Mouse (Mus musculus): ENCODE measurements around the gene Sorcs1. TPM values are rescaled to one million over a fixed set of nuclear protein-coding genes. Genes with fewer than 3 reads are reported as not detected.

Sorcs1 gene
- polyA plus RNA-seq, 1 experiment, result 18.2 TPM

DNA sequence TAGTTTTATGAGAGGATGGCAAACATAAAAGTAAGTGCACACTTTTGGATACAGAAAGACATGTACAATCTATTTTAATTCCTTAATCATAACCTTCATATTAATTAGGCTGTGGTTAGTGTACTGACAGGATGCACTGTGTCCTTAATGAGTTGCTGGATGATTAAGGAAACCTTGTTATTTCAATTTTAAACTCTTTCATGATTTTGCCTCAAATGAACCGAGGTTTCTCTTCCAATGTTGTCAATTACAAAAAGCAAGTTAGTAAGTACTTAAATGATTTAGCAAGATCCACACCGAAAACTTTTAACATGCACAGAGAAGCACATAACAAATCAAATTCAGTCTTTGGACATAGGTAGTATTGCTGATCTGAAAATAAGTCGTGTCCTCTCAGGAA, 341.7 kb downstream of the Sorcs1 start:
- no peak for DNase-seq (ENCODE audit: low read depth)
- TF ChIP-seq POLR2A (IDR thresholded peaks at IDR 0.05; ENCODE audit: borderline replicate concordance, extremely low read depth, insufficient read depth, insufficient read length, poor library complexity, severe bottlenecking), result no peak
- no peak for TF ChIP-seq CTCF (IDR thresholded peaks at IDR 0.05; ENCODE audit: borderline replicate concordance, extremely low read depth, insufficient read depth, insufficient read length)

DNA sequence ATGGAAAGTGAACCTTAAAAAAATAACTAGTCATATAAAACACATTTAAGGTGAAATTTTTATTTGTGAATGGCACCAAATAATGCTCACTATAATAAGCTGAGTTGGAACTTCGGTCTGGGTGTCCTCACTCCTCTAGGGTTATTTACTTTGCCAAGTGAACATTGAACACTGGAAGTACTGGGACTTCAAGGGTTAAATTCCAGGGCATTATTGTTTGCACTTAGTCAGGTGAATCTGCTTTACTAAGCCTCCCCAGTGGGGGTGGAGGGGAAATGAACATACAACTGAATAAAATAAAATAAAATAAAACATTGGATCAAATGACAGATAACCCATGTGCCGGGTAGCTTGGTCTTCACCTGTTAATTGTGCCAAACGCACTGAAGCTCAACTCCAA, 347.3 kb downstream of the Sorcs1 start:
- TF ChIP-seq POLR2A (IDR thresholded peaks at IDR 0.05; ENCODE audit: borderline replicate concordance, extremely low read depth, insufficient read depth, insufficient read length, poor library complexity, severe bottlenecking) (no peak), CTCF (IDR thresholded peaks at IDR 0.05; ENCODE audit: borderline replicate concordance, extremely low read depth, insufficient read depth, insufficient read length) (no peak)

DNA sequence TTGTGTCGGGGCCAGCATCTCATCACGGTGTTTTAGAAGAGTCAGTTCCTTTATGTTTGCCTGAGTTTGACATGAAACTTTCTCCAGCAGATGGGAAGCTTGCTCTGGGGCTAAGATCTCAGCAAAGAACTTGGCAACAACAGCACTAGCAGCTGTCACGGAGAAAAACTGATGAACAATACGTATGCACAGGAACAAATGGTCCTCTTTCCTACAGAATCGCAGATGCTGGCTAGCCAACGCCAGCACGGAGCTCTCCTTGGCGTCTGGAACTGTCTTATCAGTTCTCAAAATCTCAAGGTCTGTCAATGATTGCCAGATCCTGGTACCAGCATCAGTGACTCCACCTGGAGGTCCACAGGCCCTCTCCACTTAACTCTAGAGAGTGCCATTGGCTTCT, 350.6 kb downstream of the Sorcs1 start:
- peak; percentile 45 for DNase-seq (ENCODE audit: low read depth)
- no peak for TF ChIP-seq CTCF (IDR thresholded peaks at IDR 0.05; ENCODE audit: borderline replicate concordance, extremely low read depth, insufficient read depth, insufficient read length)
- no peak for TF ChIP-seq POLR2A (IDR thresholded peaks at IDR 0.05; ENCODE audit: borderline replicate concordance, extremely low read depth, insufficient read depth, insufficient read length, poor library complexity, severe bottlenecking)

More for the DNA sequence above, 347.3 kb downstream of the Sorcs1 start:
- no peak for DNase-seq (ENCODE audit: low read depth)

DNA sequence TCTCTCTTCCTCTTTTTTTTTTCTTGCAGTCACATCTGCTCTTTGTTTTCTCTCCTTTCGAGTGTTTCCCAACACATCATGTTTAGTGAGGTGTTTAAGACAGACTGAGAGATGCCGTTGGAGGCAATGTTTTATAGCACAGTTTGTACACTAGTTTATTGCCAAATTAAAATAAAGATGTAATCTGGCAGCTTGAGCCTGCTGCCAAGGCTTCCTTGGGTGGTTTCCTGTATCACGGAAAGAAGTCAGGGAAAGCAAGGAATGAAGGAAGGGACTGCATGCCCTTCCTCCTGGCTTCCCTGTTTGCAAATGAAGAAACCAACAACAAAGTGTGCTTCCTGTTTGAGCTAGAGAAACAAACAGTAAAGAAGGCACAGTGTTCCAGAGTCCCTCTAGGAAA, 352.3 kb downstream of the Sorcs1 start:
- TF ChIP-seq CTCF (IDR thresholded peaks at IDR 0.05; ENCODE audit: borderline replicate concordance, extremely low read depth, insufficient read depth, insufficient read length) (no peak), POLR2A (IDR thresholded peaks at IDR 0.05; ENCODE audit: borderline replicate concordance, extremely low read depth, insufficient read depth, insufficient read length, poor library complexity, severe bottlenecking) (no peak)
- peak; percentile 19 for DNase-seq (ENCODE audit: low read depth)

DNA sequence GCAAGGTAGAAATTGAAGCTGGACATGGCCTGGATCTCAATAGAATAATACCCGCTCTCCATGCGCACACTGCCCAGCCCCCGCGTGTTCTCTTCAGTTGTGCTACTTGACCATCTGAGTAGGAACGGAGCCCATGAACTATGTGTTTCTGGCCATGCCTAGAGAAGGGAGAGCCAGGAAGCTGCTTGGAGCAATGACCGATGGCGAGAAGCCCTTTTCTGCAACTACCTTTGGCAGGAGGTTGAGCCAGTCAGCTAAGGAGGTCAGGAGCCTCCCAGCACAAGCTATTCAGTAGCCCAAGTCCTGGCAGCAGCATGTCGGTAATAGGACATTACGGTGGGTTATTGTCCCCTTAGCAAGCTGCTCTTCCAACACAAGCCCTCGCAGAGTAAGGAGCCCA, 352.8 kb downstream of the Sorcs1 start:
- DNase-seq (ENCODE audit: low read depth), result no peak
- TF ChIP-seq CTCF (IDR thresholded peaks at IDR 0.05; ENCODE audit: borderline replicate concordance, extremely low read depth, insufficient read depth, insufficient read length) (no peak), POLR2A (IDR thresholded peaks at IDR 0.05; ENCODE audit: borderline replicate concordance, extremely low read depth, insufficient read depth, insufficient read length, poor library complexity, severe bottlenecking) (no peak)

DNA sequence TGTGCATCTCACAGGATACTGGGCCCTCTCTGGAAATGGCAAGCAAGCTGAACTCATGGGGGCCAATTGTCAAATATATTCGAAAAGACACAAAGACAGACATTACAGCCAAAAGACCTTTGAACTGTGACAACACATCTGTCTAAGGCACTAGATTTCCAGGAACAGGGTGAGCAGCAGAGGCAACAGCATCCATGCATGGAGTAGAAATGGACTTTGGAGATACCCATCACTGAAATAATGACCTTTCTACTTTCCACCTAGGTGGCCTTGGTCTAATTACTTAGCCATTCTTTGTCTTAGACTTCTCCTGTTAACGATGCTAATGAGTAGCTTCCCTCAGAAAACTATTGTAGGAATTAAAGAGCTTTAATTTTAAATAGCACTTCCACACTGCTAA, 371.4 kb downstream of the Sorcs1 start:
- DNase-seq (ENCODE audit: low read depth), result no peak
- TF ChIP-seq CTCF (IDR thresholded peaks at IDR 0.05; ENCODE audit: borderline replicate concordance, extremely low read depth, insufficient read depth, insufficient read length) (no peak), POLR2A (IDR thresholded peaks at IDR 0.05; ENCODE audit: borderline replicate concordance, extremely low read depth, insufficient read depth, insufficient read length, poor library complexity, severe bottlenecking) (no peak)

DNA sequence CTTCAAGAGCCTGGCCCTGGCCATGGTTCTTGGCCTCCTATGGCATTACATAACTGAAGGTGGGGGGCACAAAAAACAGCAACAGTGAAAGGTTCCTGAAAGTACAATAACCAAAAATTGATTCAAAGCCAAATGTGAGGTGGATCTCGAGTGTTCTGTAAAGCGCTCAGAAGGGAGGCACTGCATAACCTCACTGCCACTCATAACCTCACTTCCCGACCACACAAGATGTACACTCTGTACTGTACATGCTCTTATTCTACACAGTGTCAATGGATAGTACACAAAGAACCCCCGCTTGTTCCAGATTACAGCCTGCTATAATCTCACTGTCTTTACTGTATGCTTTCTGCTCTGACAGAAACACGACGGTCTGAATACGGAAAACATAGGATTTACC, 384.2 kb downstream of the Sorcs1 start:
- no peak for DNase-seq (ENCODE audit: low read depth)
- no peak for TF ChIP-seq CTCF (IDR thresholded peaks at IDR 0.05; ENCODE audit: borderline replicate concordance, extremely low read depth, insufficient read depth, insufficient read length)
- TF ChIP-seq POLR2A (IDR thresholded peaks at IDR 0.05; ENCODE audit: borderline replicate concordance, extremely low read depth, insufficient read depth, insufficient read length, poor library complexity, severe bottlenecking), result no peak

DNA sequence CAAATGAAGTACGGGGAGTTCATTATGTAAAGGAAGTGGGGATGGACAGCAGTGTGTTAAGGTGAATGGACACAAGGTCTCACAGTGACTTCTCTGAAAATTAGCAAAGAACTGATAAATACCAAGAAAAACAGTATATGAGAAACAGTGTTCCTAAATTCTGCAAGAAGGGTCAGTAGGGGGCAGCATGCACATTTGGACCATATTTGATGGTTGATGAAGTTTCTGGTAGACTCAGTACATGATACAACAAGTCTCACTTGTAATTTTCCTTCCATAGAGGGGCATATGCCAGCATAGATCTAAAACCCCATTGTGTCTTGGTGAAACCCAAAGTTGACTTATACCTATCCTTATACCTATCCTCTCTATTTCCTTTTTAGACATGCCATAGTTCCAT, 414.0 kb downstream of the Sorcs1 start:
- DNase-seq (ENCODE audit: low read depth), result peak; percentile 83
- TF ChIP-seq POLR2A (IDR thresholded peaks at IDR 0.05; ENCODE audit: borderline replicate concordance, extremely low read depth, insufficient read depth, insufficient read length, poor library complexity, severe bottlenecking) (no peak), CTCF (IDR thresholded peaks at IDR 0.05; ENCODE audit: borderline replicate concordance, extremely low read depth, insufficient read depth, insufficient read length) (peak; percentile 40)

DNA sequence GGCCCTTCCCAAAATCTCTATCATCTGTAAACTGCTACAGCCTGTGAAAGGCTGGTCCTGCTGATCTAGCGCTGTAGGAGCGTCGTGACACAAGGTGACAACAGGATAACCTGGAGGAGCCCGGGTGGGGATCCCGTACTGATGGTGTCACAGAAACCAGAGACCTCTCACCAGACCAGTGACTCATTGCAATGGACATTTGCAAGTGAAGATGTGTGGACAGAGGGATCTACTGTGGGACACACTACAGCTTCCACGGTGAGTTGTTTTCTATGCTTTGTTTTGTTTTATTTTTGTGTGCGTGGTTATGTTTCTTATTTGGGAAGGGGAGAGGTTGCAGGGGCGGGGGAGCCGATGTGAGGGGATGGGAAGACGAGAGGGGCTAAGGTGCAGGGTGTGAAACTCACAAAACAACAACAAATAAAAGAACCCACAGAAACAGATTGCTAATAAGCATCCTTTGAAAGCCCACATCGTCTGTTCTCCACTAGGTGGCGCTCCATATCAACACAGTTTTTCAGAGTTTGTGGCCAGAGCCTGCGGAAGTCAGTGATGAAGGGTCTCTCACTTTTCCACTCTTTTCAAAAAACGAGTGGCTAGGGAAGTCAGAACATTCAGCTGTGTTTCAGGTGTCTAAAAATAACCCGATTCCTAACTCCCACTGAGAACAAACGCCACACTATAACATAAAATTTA, 419.6 kb downstream of the Sorcs1 start:
- TF ChIP-seq POLR2A (IDR thresholded peaks at IDR 0.05; ENCODE audit: borderline replicate concordance, extremely low read depth, insufficient read depth, insufficient read length, poor library complexity, severe bottlenecking), result no peak
- peak; percentile 89 for TF ChIP-seq CTCF (IDR thresholded peaks at IDR 0.05; ENCODE audit: borderline replicate concordance, extremely low read depth, insufficient read depth, insufficient read length)
- peak; percentile 89 for DNase-seq (ENCODE audit: low read depth)

DNA sequence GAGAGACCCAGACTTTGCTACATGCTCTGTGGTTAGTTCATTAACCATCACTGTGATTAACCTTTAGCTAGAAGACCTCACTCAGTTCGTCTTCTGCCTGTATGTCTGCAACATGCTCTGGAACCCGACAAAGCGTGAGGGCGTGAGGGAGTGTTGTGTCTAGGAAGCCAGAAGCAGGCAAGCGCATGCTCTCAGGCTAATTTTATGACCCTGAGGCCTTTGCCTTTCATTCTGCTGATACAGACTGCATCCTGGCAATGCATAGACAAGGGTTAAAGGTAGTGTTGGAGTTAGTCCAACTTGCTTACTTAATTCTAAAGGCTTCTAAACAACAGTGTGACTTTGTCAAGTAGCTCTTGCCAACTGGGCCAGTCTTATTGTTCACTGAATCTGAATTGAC, 458.0 kb downstream of the Sorcs1 start:
- DNase-seq (ENCODE audit: low read depth), result peak; percentile 63
- no peak for TF ChIP-seq CTCF (IDR thresholded peaks at IDR 0.05; ENCODE audit: borderline replicate concordance, extremely low read depth, insufficient read depth, insufficient read length)
- no peak for TF ChIP-seq POLR2A (IDR thresholded peaks at IDR 0.05; ENCODE audit: borderline replicate concordance, extremely low read depth, insufficient read depth, insufficient read length, poor library complexity, severe bottlenecking)

DNA sequence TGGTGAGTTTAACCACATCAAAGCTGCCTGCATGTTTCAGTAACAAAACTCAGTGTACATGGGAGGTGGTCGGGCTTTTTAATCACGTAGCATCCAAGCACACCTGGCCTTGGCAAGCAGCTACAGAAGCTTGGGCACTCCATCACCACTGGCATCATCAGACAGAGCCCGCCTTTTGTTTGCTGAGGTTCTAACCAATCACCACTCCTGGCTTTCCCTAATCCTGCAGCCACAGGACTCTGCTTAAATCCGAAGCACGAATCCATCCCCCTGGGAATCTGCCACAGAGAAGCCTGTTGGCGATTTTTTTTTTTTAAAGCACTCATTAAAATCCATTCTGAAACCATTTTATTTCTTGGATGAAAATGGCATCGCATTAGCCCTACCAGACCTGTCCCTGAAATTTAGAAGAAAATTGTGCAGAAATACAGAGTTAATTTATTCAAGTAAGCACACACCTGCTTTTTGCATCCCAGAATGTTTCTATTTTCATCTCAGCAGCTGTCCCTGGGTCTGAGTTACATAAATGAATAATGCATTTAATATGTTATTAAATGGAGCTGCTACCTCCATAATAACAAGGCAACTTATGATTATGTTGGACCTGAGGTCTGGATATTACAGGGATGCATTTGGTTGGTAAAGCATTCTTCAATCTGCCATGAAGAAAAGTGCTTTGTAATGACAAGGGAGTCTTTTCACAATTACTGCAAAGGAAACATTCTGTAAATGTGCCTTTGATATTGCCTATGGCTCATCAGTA, 463.8 kb downstream of the Sorcs1 start:
- peak; percentile 87 for DNase-seq (ENCODE audit: low read depth)
- TF ChIP-seq POLR2A (IDR thresholded peaks at IDR 0.05; ENCODE audit: borderline replicate concordance, extremely low read depth, insufficient read depth, insufficient read length, poor library complexity, severe bottlenecking), result no peak
- no peak for TF ChIP-seq CTCF (IDR thresholded peaks at IDR 0.05; ENCODE audit: borderline replicate concordance, extremely low read depth, insufficient read depth, insufficient read length)

DNA sequence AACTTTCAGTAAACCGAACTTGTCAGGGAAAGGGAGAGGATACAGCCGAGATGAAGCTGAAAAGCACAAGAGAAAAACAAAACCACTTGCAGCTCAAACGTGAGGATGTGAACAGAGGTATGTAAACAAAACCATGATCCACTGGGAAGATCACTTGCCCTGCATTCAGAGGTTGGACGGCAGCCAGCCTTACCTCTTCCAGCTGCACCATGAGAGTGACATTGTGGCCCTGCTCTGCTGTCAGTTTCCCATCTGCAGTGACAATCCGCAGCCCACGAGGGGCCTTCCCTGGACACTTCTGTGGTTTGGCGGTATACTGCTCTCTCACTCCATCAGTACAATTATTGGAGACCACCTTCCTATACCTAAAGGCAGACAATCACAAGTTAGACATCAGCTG, 468.0 kb downstream of the Sorcs1 start:
- DNase-seq (ENCODE audit: low read depth), result peak; percentile 56
- TF ChIP-seq CTCF (IDR thresholded peaks at IDR 0.05; ENCODE audit: borderline replicate concordance, extremely low read depth, insufficient read depth, insufficient read length), result no peak
- TF ChIP-seq POLR2A (IDR thresholded peaks at IDR 0.05; ENCODE audit: borderline replicate concordance, extremely low read depth, insufficient read depth, insufficient read length, poor library complexity, severe bottlenecking), result no peak

All from brain, embryonic 14.5 days (tissue).